ENCODE assay signal across 9 mouse cellular contexts in genomic region chr9:57995282-57995681, GRCm38 (mm10). TPM values are rescaled to one million over a fixed set of nuclear protein-coding genes. Genes with fewer than 3 reads are reported as not detected.
DNase-seq lines count a peak whose midpoint lies in the region; ATAC-seq and TF ChIP-seq lines count a peak whose summit lies in the region.
"Had no signal": no experiment of that assay in that cellular context is flagged by ENCODE, and none has a peak within 500 bp of the region (broad histone marks: within the 10 kb centered on the region; RNA-seq: fewer than 3 reads in every experiment).

No protein-coding gene starts in this region.

- H3K36me3 ChIP-seq in heart, adult 2 months (ENCODE audit: control insufficient read depth, insufficient read depth, low read length), result no peaks in the 10 kb centered on the region
- H3K36me3 ChIP-seq in heart, embryonic 10.5 days, result no peaks in the 10 kb centered on the region
- H3K36me3 ChIP-seq in lung, postnatal 0 days (ENCODE audit: insufficient read depth, low read length), result no peaks in the 10 kb centered on the region
- H3K36me3 ChIP-seq: forebrain, embryonic 10.5 days had no signal

- no peak for ATAC-seq in lung, postnatal 0 days

- TF ChIP-seq POLR2A in heart, adult 2 months (IDR thresholded peaks at IDR 0.05; ENCODE audit: insufficient read depth, low read depth, low read length), result no peak

- H3K4me1 ChIP-seq in heart, adult 2 months (ENCODE audit: control insufficient read depth, insufficient read depth, low read length), result no peaks in the 10 kb centered on the region; the same call in 1 of the 2 replicates
- H3K4me1 ChIP-seq in heart, embryonic 10.5 days, result peaks cover 18% of the 10 kb centered on the region
- 0 out of 2 replicates have a peak, but pooled peaks cover 5% of the 10 kb centered on the region for H3K4me1 ChIP-seq in lung, postnatal 0 days (ENCODE audit: insufficient read depth, low read depth, low read length)

- peak; percentile 77 for TF ChIP-seq CTCF in heart, adult 2 months (IDR thresholded peaks at IDR 0.05)
- peak; percentile 72 for TF ChIP-seq CTCF in lung, postnatal 0 days (IDR thresholded peaks at IDR 0.05)

- no peak for DNase-seq in heart, adult 2 months
- no peak for DNase-seq in heart, embryonic 10.5 days (ENCODE audit: low spot score)
- DNase-seq in lung, postnatal 0 days (ENCODE audit: low spot score), result peak; percentile 52
- no peak for DNase-seq in lung, postnatal 25 days (ENCODE audit: low spot score)
- peak; percentile 65 for DNase-seq in embryo, embryonic 11 days
- DNase-seq in thymus, postnatal 10 days (ENCODE audit: low spot score in 2 of 2), result peak; percentile 79 to 85
- DNase-seq in ovary, postnatal 10 days (ENCODE audit: low spot score), result no peak
- no peak for DNase-seq in spleen, postnatal 4 days (ENCODE audit: low spot score in 2 of 2)

- intact Hi-C loops in heart, adult 2 months (cut with DNase I), result loop anchor here (5.0 kb wide), 2 partner anchors 233 to 338 kb away; no protein-coding TSS in a partner anchor

- H3K27ac ChIP-seq in heart, adult 2 months, result no peak overlapping the region
- no peak overlapping the region for H3K27ac ChIP-seq in heart, embryonic 10.5 days
- H3K27ac ChIP-seq in lung, postnatal 0 days (ENCODE audit: low read length), result no peak overlapping the region
- H3K27ac ChIP-seq: forebrain, embryonic 10.5 days had no signal

- no peak for TF ChIP-seq EP300 in heart, adult 2 months (IDR thresholded peaks at IDR 0.05; ENCODE audit: insufficient read depth, low read depth, low read length)
- TF ChIP-seq EP300 in lung, postnatal 0 days (IDR thresholded peaks at IDR 0.05), result no peak

- H3K27me3 ChIP-seq in heart, adult 2 months (ENCODE audit: control insufficient read depth, insufficient read depth, low read length), result peaks cover 2% of the 10 kb centered on the region; the same call in 1 of the 2 replicates
- H3K27me3 ChIP-seq in heart, embryonic 10.5 days (ENCODE audit: insufficient read depth, poor library complexity, severe bottlenecking), result peaks cover 48% of the 10 kb centered on the region
- H3K27me3 ChIP-seq in lung, postnatal 0 days (replicated peaks; ENCODE audit: insufficient read depth, low read length), result no peaks in the 10 kb centered on the region

- no peak overlapping the region for H3K4me2 ChIP-seq in lung, postnatal 0 days (replicated peaks; ENCODE audit: low read depth, low read length)

- 51% methylated on average over 4 of the region's 4 CpGs for WGBS in heart, adult 2 months
- WGBS in heart, embryonic 10.5 days, result 32% methylated on average over 4 of the region's 4 CpGs
- 36% methylated on average over 4 of the region's 4 CpGs for WGBS in lung, postnatal 0 days

- no peak overlapping the region for H3K9ac ChIP-seq in heart, adult 2 months (ENCODE audit: low read depth, low read length)
- no peak overlapping the region for H3K9ac ChIP-seq in lung, postnatal 0 days (replicated peaks; ENCODE audit: low read depth)

- no peaks in the 10 kb centered on the region for H3K9me3 ChIP-seq in heart, embryonic 10.5 days
- H3K9me3 ChIP-seq in lung, postnatal 0 days (ENCODE audit: low read length), result no peaks in the 10 kb centered on the region
- H3K9me3 ChIP-seq: forebrain, embryonic 10.5 days had no signal

- no peak overlapping the region for H3K4me3 ChIP-seq in heart, adult 2 months
- H3K4me3 ChIP-seq in heart, embryonic 10.5 days, result no peak overlapping the region
- H3K4me3 ChIP-seq in lung, postnatal 0 days (ENCODE audit: low read depth, low read length), result no peak overlapping the region
- H3K4me3 ChIP-seq: forebrain, embryonic 10.5 days had no signal

- no peaks in the 10 kb centered on the region for H3K79me2 ChIP-seq in heart, adult 2 months (replicated peaks; ENCODE audit: control insufficient read depth, insufficient read depth, low read length)

RNA-seq across cellular contexts. Expression of gene Cyp11a1, which starts 10.9 kb away (rescaled TPM):
- total RNA-seq in heart, adult 2 months (2021), result under 1 TPM in 1 of 2 experiments, not detected in 1; 0.29 TPM
- polyA plus RNA-seq in heart, adult 2 months (2012; rRNA removed), result 0.06 and 0.29 TPM in 2 replicates
- polyA plus RNA-seq in heart, embryonic 10.5 days (2016; fragmentation: Nextera tagmentation; extraction: Ambion mirVana), result 0.10 TPM in 1 of 2 replicates, not detected in the other
- polyA plus RNA-seq in lung, postnatal 0 days (2015; fragmentation: Nextera tagmentation; extraction: Ambion mirVana), result 1.2 and 1.3 TPM in 2 replicates
- polyA plus RNA-seq: forebrain, embryonic 10.5 days had no signal

RNA-seq across cellular contexts. Expression of gene Sema7a, which starts 55.4 kb away (rescaled TPM):
- 10 to 100 TPM; 26.7 to 31.1 TPM for total RNA-seq in heart, adult 2 months (2021)
- 29.0 and 31.3 TPM in 2 replicates for polyA plus RNA-seq in heart, adult 2 months (2012; rRNA removed)
- 0.16 TPM in 1 of 2 replicates, not detected in the other for polyA plus RNA-seq in heart, embryonic 10.5 days (2016; fragmentation: Nextera tagmentation; extraction: Ambion mirVana)
- polyA plus RNA-seq in lung, postnatal 0 days (2015; fragmentation: Nextera tagmentation; extraction: Ambion mirVana), result 6.2 and 8.4 TPM in 2 replicates

Comparison
In these comparisons a context has a peak if more than half of its experiments do, and no peak if none do; other contexts are left out.
1. DNase-seq: peak in lung, postnatal 0 days (single experiment), embryo, embryonic 11 days (single experiment) and thymus, postnatal 10 days (2 of 2); none in heart, adult 2 months (0 of 2), heart, embryonic 10.5 days (single experiment), lung, postnatal 25 days (single experiment), ovary, postnatal 10 days (single experiment) and spleen, postnatal 4 days (0 of 2).